Mouse (Mus musculus) myocyte (in vitro differentiated cells): ENCODE data around the gene Gm3409.
"Not testable (repeated sequence)": the region's sequence is repeated elsewhere in the genome, so short reads cannot be mapped to it uniquely, and the experiment has no call there.

Experiments used
- MYOG ChIP-seq, 3 experiments: IDR thresholded peaks; one replicate each; pipeline ENCODE4 v1.6.1; 2011; ENCODE audit warnings: control low read depth in 2 of 3, low read depth in 2 of 3, mild to moderate bottlenecking in 2 of 3; ENCODE audit not compliant: insufficient read length in 2 of 3, control insufficient read depth in 1 of 3, insufficient read depth in 1 of 3
- POLR2A ChIP-seq: IDR thresholded peaks from one replicate; pipeline ENCODE4 v1.6.1; 2011; ENCODE audit warnings: low read depth, mild to moderate bottlenecking, control low read depth, moderate library complexity; ENCODE audit not compliant: insufficient read length
- TCF12 ChIP-seq: IDR thresholded peaks from one replicate; pipeline ENCODE4 v1.6.1; 2011; ENCODE audit warnings: mild to moderate bottlenecking, control low read depth; ENCODE audit not compliant: poor library complexity, insufficient read depth, severe bottlenecking
- USF1 ChIP-seq: IDR thresholded peaks from one replicate; pipeline ENCODE4 v1.6.1; 2011; ENCODE audit warnings: low read depth, mild to moderate bottlenecking, control low read depth, moderate library complexity

GRCm38 (mm10) chr5:146488959-146489358 is 48.5 kb upstream of the Gm3409 start:
- not testable (repeated sequence) for TF ChIP-seq MYOG (IDR thresholded peaks at IDR 0.05; ENCODE audit: control insufficient read depth in 1 of 3, insufficient read depth in 1 of 3, insufficient read length in 2 of 3, low read depth in 2 of 3); POLR2A; TCF12; USF1
